Mouse (Mus musculus) hindbrain, embryonic 12.5 days (tissue): ENCODE measurements at regions not wholly inside any gene's neighbourhood (a gene's known extent, or its start where the extent isn't known, plus 50 kb on each side); places are given as distances from the start of the nearest gene placed in this dataset.
A peak's percentile ranks its signal among the peaks of the same experiment; 100 is the strongest.

Source experiments
- ATAC-seq: fragments of 200-750 bp; cut with Nextera tagmentation; 2 replicates; pipeline ENCODE4 v1.8.0; 2017; ENCODE audit warnings: moderate TSS enrichment; ENCODE audit not compliant: low FRiP score
- H3K27ac ChIP-seq: fragments of 300-500 bp; sonication (generic); 2 replicates; pipeline ENCODE4 v1.5.1; 2016; ENCODE audit warnings: mild to moderate bottlenecking
- H3K27me3 ChIP-seq: fragments of 300-500 bp; sonication (generic); 2 replicates; pipeline ENCODE4 v1.6.1; 2016; ENCODE audit warnings: mild to moderate bottlenecking
- H3K36me3 ChIP-seq: fragments of 300-500 bp; sonication (generic); 2 replicates; pipeline ENCODE4 v1.6.1; 2016; ENCODE audit warnings: mild to moderate bottlenecking
- H3K4me1 ChIP-seq: fragments of 300-500 bp; sonication (generic); 2 replicates; pipeline ENCODE4 v1.6.1; 2016
- H3K4me2 ChIP-seq: fragments of 300-500 bp; sonication (generic); replicated peaks from 2 replicates; pipeline ENCODE4 v1.6.1; 2016; ENCODE audit warnings: mild to moderate bottlenecking
- H3K4me3 ChIP-seq: fragments of 300-500 bp; sonication (generic); 2 replicates; pipeline ENCODE4 v1.5.1; 2016; ENCODE audit warnings: mild to moderate bottlenecking
- H3K9ac ChIP-seq: fragments of 300-500 bp; sonication (generic); 2 replicates; pipeline ENCODE4 v1.6.1; 2016; ENCODE audit warnings: mild to moderate bottlenecking, moderate library complexity
- H3K9me3 ChIP-seq: fragments of 300-500 bp; sonication (generic); replicated peaks from 2 replicates; pipeline ENCODE4 v1.6.1; 2016; ENCODE audit warnings: mild to moderate bottlenecking
- WGBS: fragments of 180-500 bp; shearing (Covaris S2); methylation state at CpG from one replicate; pipeline ENCODE4 v1.1.7; 2016; 5-methylcytosine and 5-hydroxymethylcytosine counted together

GRCm38 (mm10) chr19:27032621-27033020 is 146.9 kb downstream of the Gm815 start:
- Histone ChIP-seq H3K9ac (no peak overlapping the region), H3K4me1 (peaks cover 7% of the 10 kb centered on the region; the same call in 1 of the 2 replicates), H3K4me2 (no peak overlapping the region), H3K9me3 (no peaks in the 10 kb centered on the region), H3K27me3 (no peaks in the 10 kb centered on the region), H3K27ac (no peak overlapping the region), H3K4me3 (no peak overlapping the region), H3K36me3 (no peaks in the 10 kb centered on the region)
- WGBS, result 80% methylated on average over 5 of the region's 5 CpGs
- no peak for ATAC-seq

- Histone ChIP-seq H3K27me3 (no peaks in the 10 kb centered on the region), H3K4me1 (no peaks in the 10 kb centered on the region), H3K9ac (no peak overlapping the region), H3K4me2 (no peak overlapping the region), H3K4me3 (no peak overlapping the region), H3K36me3 (no peaks in the 10 kb centered on the region), H3K27ac (no peak overlapping the region), H3K9me3 (no peaks in the 10 kb centered on the region)
- 0 out of 2 replicates have a peak, but pooled peaks have one; percentile 50 for ATAC-seq
- 27% methylated on average over 3 of the region's 3 CpGs for whole genome bisulfite sequencing
These were observed 152.6 kb downstream of the Gm815 start for GRCm38 (mm10) chr19:27038298-27038697.

- Histone ChIP-seq H3K9ac (no peak overlapping the region), H3K4me3 (no peak overlapping the region), H3K27ac (no peak overlapping the region), H3K4me1 (no peaks in the 10 kb centered on the region), H3K9me3 (no peaks in the 10 kb centered on the region; the same call in 1 of the 2 replicates), H3K36me3 (no peaks in the 10 kb centered on the region), H3K27me3 (no peaks in the 10 kb centered on the region), H3K4me2 (no peak overlapping the region)
- ATAC-seq, result no peak
- 62% methylated on average over 3 of the region's 3 CpGs for WGBS
These were observed 154.8 kb downstream of the Gm815 start for GRCm38 (mm10) chr19:27040321-27041025.

DNA sequence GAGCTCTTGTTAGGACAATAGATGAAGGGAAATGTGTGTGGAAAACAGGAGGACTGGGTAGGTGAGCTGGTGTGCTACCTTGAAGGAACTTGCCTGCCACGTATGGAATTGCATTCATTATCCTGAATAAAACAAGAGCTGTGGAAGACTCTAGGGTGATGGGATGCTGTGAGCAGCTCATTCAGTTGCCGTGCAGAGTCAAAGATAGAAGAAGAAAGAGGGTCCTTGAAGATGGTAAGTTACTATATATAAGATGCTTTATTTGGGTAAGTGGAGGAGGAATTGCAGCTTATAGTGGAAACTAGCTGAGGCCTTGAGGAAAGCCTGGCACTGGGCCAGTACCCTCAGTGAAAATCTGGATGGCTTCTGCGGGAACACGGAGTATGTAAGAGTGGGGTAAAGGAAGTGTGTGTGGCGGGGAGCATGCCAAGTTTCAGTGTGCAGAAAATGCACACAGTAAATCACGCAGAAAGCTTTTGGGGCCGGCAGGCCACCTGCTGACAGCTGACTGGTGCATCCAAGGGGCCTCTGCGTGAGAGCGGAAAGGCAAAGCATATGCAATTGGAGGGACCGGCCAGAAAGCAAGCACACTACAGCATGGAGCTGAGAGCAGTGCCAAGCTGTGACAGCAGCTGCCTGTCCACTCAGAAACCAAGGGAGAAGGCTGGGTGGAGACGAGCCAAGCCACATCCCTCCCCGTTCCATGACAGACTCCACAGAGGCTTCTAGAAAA is 149.7 kb upstream of the Vldlr start:
- H3K36me3 ChIP-seq, result no peaks in the 10 kb centered on the region
- H3K4me2 ChIP-seq, result no peak overlapping the region
- no peak overlapping the region for H3K4me3 ChIP-seq
- H3K4me1 ChIP-seq, result no peaks in the 10 kb centered on the region; the same call in 1 of the 2 replicates
- H3K27me3 ChIP-seq, result no peaks in the 10 kb centered on the region
- WGBS, result 52% methylated on average over 12 of the region's 12 CpGs
- peak; percentile 56; the same call in 1 of the 2 replicates for ATAC-seq
- H3K27ac ChIP-seq, result no peak overlapping the region
- H3K9ac ChIP-seq, result no peak overlapping the region
- H3K9me3 ChIP-seq, result no peaks in the 10 kb centered on the region; the same call in 1 of the 2 replicates

- no peaks in the 10 kb centered on the region for H3K36me3 ChIP-seq
- H3K27ac ChIP-seq, result no peak overlapping the region
- 83% methylated on average over 3 of the region's 3 CpGs for WGBS
- no peak overlapping the region for H3K4me2 ChIP-seq
- H3K4me1 ChIP-seq, result no peaks in the 10 kb centered on the region
- H3K27me3 ChIP-seq, result no peaks in the 10 kb centered on the region
- ATAC-seq, result no peak
- H3K4me3 ChIP-seq, result no peak overlapping the region
- no peak overlapping the region for H3K9ac ChIP-seq
- no peaks in the 10 kb centered on the region for H3K9me3 ChIP-seq
These were observed 143.0 kb upstream of the Vldlr start for GRCm38 (mm10) chr19:27073281-27073680.

GRCm38 (mm10) chr19:27075019-27075418 is 141.3 kb upstream of the Vldlr start:
- WGBS, result 81% methylated on average over 5 of the region's 5 CpGs
- no peaks in the 10 kb centered on the region for H3K9me3 ChIP-seq
- ATAC-seq, result no peak
- H3K27ac ChIP-seq, result no peak overlapping the region
- H3K27me3 ChIP-seq, result no peaks in the 10 kb centered on the region
- no peak overlapping the region for H3K4me2 ChIP-seq
- H3K4me1 ChIP-seq, result no peaks in the 10 kb centered on the region
- H3K4me3 ChIP-seq, result no peak overlapping the region
- H3K36me3 ChIP-seq, result no peaks in the 10 kb centered on the region
- no peak overlapping the region for H3K9ac ChIP-seq

- no peak overlapping the region for H3K27ac ChIP-seq
- no peak for ATAC-seq
- H3K4me1 ChIP-seq, result no peaks in the 10 kb centered on the region
- no peaks in the 10 kb centered on the region for H3K36me3 ChIP-seq
- no peaks in the 10 kb centered on the region for H3K9me3 ChIP-seq
- no peaks in the 10 kb centered on the region for H3K27me3 ChIP-seq
- 83% methylated on average over 4 of the region's 4 CpGs for WGBS
- no peak overlapping the region for H3K4me3 ChIP-seq
- no peak overlapping the region for H3K4me2 ChIP-seq
- no peak overlapping the region for H3K9ac ChIP-seq
These were observed 139.3 kb upstream of the Vldlr start for GRCm38 (mm10) chr19:27076920-27077512.

DNA sequence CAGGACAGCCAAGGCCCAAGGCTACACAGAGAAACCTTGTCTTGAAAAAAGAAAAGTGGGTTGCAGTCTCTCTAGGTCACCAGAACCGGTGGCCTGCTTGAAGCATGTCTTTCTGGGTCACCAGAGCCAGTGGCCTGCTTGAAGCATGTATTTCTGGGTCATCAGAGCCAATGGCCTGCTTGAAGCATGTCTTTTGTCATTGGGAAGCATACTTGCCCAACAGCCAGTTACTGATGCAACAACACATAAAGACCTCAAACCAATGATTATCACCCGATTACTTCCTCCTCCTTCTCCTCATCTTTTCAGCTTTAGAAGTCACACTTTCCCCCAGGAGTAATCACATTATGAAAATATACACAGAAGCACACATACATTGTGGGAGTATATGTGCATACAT is 128.9 kb upstream of the Vldlr start:
- Histone ChIP-seq H3K9me3 (no peaks in the 10 kb centered on the region), H3K9ac (no peak overlapping the region), H3K27me3 (no peaks in the 10 kb centered on the region), H3K4me2 (no peak overlapping the region), H3K4me3 (no peak overlapping the region), H3K36me3 (no peaks in the 10 kb centered on the region), H3K4me1 (no peaks in the 10 kb centered on the region), H3K27ac (no peak overlapping the region)
- 59% methylated on average over 2 of the region's 2 CpGs for WGBS
- no peak for ATAC-seq

DNA sequence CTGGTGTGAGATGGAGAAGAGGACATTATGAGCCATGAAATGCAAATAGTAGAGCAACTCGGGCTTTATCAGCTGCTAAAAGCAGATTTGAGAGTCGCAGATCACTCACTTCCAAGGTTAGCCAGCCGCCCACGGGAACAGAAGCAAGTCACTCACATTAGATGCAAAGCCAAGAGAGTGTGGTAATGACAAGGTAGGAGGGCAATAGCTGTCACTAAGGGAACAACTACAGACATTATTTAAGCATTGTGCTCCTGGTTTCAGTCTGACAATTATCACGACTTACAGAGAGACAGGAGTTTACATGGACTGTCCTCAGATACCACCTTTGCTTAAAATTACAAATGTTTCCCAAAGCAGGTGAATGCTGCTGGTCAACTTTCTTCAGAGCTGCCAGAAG is 128.5 kb upstream of the Vldlr start:
- no peak overlapping the region for H3K9ac ChIP-seq
- H3K27ac ChIP-seq, result no peak overlapping the region
- H3K4me1 ChIP-seq, result no peaks in the 10 kb centered on the region
- 91% methylated on average over 5 of the region's 5 CpGs for WGBS
- H3K27me3 ChIP-seq, result no peaks in the 10 kb centered on the region
- ATAC-seq, result no peak
- no peak overlapping the region for H3K4me3 ChIP-seq
- H3K4me2 ChIP-seq, result no peak overlapping the region
- H3K36me3 ChIP-seq, result no peaks in the 10 kb centered on the region
- H3K9me3 ChIP-seq, result no peaks in the 10 kb centered on the region

GRCm38 (mm10) chr19:27089099-27089498 is 127.2 kb upstream of the Vldlr start:
- H3K4me1 ChIP-seq, result no peaks in the 10 kb centered on the region
- H3K27me3 ChIP-seq, result no peaks in the 10 kb centered on the region
- H3K36me3 ChIP-seq, result no peaks in the 10 kb centered on the region
- H3K9ac ChIP-seq, result no peak overlapping the region
- H3K4me3 ChIP-seq, result no peak overlapping the region
- H3K9me3 ChIP-seq, result no peaks in the 10 kb centered on the region
- H3K4me2 ChIP-seq, result no peak overlapping the region
- ATAC-seq, result no peak
- H3K27ac ChIP-seq, result no peak overlapping the region
- 94% methylated on average over 1 of the region's 1 CpGs for WGBS

DNA sequence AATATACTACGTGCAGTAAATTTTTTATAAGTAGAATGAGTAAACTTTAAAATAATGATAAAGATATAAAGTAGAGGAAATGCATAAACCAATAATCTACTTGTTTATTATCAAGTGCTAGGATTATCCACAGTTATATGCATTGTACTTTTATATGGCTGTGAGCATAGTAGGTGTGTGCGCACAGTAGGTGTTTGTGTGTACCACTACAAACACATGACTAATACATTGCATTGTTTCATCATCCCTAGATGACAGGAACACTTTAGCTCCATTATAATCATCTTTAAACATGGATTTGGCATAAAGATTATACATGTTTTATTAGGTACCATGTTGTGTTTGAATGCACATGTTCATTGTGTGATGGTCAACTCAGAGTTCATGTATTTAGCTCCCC is 124.7 kb upstream of the Vldlr start:
- Histone ChIP-seq H3K27ac (no peak overlapping the region), H3K4me1 (no peaks in the 10 kb centered on the region), H3K4me2 (no peak overlapping the region), H3K36me3 (no peaks in the 10 kb centered on the region), H3K9ac (no peak overlapping the region), H3K4me3 (no peak overlapping the region), H3K9me3 (no peaks in the 10 kb centered on the region), H3K27me3 (no peaks in the 10 kb centered on the region)
- 96% methylated on average over 2 of the region's 2 CpGs for WGBS
- ATAC-seq, result no peak

DNA sequence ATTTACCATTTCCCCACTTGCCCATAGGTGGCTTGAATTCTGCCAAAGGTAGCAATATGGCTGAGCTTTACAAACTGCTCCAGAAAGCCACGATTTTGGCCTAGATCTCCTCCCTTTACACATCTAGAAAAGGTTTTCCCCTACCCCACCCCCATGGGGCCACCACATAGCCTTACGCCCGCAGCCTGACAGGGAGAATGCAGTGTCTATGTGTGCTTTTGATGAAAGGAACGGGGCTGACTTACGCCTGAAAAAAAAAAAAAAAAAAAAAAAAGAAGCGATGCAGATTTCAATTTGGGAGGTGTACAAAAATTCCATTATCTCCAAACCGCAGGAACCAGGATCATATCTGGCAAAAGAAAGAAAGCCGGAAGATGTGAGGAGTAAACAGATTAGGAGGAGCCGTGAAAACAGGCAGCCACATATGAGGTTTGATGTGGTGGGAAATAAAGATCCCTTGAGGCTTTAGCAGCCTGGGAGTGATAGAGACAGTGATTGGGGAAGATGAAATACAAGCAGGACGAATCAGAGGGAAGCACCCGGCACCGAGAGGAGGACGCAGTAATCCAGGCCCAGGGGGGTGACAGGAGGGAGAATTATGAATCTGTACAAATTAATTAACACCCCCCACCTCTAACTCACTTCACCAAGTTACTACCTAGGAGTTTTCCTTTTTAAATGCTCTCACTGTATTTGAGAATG is 121.4 kb upstream of the Vldlr start:
- H3K27me3 ChIP-seq, result no peaks in the 10 kb centered on the region
- WGBS, result 77% methylated on average over 13 of the region's 13 CpGs
- H3K36me3 ChIP-seq, result no peaks in the 10 kb centered on the region
- H3K4me3 ChIP-seq, result no peak overlapping the region
- H3K4me2 ChIP-seq, result no peak overlapping the region
- no peak for ATAC-seq
- H3K9ac ChIP-seq, result no peak overlapping the region
- H3K4me1 ChIP-seq, result no peaks in the 10 kb centered on the region
- H3K27ac ChIP-seq, result no peak overlapping the region
- H3K9me3 ChIP-seq, result no peaks in the 10 kb centered on the region
